Mouse (Mus musculus) ES-Bruce4 (cell line): Measurements from ENCODE around the gene Rasgrf2.

ENCODE experiments used
- CTCF ChIP-seq: IDR thresholded peaks from one replicate; pipeline ENCODE4 v1.8.1; 2011; ENCODE audit warnings: low read depth, low read length
- EP300 ChIP-seq: IDR thresholded peaks from 2 replicates; pipeline ENCODE4 v1.6.1; 2011; ENCODE audit warnings: low read depth, low read length; ENCODE audit not compliant: insufficient read depth
- POLR2A ChIP-seq: IDR thresholded peaks from one replicate; pipeline ENCODE4 v1.8.1; 2011; ENCODE audit warnings: low read length; ENCODE audit not compliant: insufficient read depth

DNA sequence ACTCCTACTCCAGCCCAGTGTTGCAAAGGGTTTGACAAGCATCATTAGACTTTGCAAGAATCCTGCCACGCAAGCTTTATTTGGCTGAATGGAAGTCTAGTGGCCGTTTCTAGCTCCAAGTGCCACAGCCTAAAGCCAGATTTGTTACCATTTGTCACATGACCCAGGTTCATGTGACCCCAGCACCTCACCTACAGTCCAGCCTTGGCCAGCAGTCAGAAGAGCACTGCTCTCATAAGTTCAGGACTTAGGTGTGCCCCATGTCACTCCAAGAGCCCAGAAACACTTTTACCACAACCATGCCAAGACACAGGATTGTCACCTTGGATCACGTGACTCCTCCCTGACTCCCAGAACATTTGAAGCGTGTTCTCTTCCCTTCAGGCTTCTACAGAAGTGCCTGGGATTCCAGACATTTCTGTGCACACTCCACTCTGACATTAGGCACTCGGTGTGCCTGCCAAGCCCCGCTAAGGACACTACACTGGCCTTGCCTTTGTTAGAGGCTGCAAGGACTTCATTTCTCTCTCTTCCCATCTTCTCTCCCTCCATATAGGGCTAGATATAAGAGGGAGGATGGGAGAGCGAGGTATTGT, 257.6 kb downstream of the Rasgrf2 start:
- TF ChIP-seq CTCF = no peak
- no peak for TF ChIP-seq POLR2A
- TF ChIP-seq EP300 = no peak
